ENCODE assay signal across 22 mouse cellular contexts in the genomic region with DNA sequence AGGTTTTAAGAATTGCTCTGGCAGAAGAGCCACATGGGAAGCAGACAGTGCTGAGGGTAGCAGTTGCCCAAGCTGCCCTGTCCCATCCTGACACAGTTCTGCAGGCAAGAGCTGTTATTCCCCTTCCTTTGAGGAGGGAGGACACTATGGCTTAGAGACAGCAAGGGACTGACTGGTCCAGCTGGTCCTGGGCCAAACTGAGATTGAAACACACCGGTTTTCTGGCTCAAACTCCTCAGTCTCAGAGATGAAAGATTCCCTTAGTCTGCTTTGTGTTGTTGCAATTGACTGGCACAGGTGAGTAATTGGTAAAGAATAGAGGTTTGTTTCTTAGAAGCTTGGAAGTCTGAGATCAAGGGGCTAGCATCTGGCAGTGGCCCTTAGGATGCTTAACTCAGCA. TPM values are rescaled to one million over a fixed set of nuclear protein-coding genes. Genes with fewer than 3 reads are reported as not detected.
A peak's percentile ranks its signal among the peaks of the same experiment; 100 is the strongest.
DNase-seq lines count a peak whose midpoint lies in the region; ATAC-seq and TF ChIP-seq lines count a peak whose summit lies in the region.
"Had no signal": no experiment of that assay in that cellular context is flagged by ENCODE, and none has a peak within 500 bp of the region (broad histone marks: within the 10 kb centered on the region; RNA-seq: fewer than 3 reads in every experiment).

No protein-coding gene starts in this region.

- no peaks in the 10 kb centered on the region for H3K27me3 ChIP-seq in midbrain, postnatal 0 days (ENCODE audit: insufficient read depth, low read length)
- no peaks in the 10 kb centered on the region for H3K27me3 ChIP-seq in midbrain, embryonic 13.5 days
- H3K27me3 ChIP-seq in hindbrain, embryonic 12.5 days: no peaks in the 10 kb centered on the region
- H3K27me3 ChIP-seq: kidney, embryonic 15.5 days had no signal

- WGBS in midbrain, postnatal 0 days: 57% methylated on average over 1 of the region's 1 CpGs
- WGBS in midbrain, embryonic 13.5 days: 76% methylated on average over 1 of the region's 1 CpGs
- WGBS in hindbrain, embryonic 12.5 days: 83% methylated on average over 1 of the region's 1 CpGs

- H3K4me3 ChIP-seq in midbrain, postnatal 0 days (ENCODE audit: low read depth, low read length): no peak overlapping the region
- no peak overlapping the region for H3K4me3 ChIP-seq in midbrain, embryonic 13.5 days (replicated peaks)
- no peak overlapping the region for H3K4me3 ChIP-seq in hindbrain, embryonic 12.5 days
- H3K4me3 ChIP-seq: gastrocnemius, adult 2 months; hindbrain, embryonic 10.5 days; kidney, embryonic 15.5 days had no signal

- H3K4me2 ChIP-seq in midbrain, postnatal 0 days (ENCODE audit: low read depth, low read length, poor library complexity, severe bottlenecking): no peak overlapping the region
- H3K4me2 ChIP-seq in midbrain, embryonic 13.5 days (replicated peaks): no peak overlapping the region
- H3K4me2 ChIP-seq in hindbrain, embryonic 12.5 days (replicated peaks): no peak overlapping the region
- H3K4me2 ChIP-seq: heart, embryonic 11.5 days; kidney, embryonic 15.5 days had no signal

- H3K27ac ChIP-seq in midbrain, postnatal 0 days (ENCODE audit: low read depth, low read length): no peak overlapping the region
- no peak overlapping the region for H3K27ac ChIP-seq in midbrain, embryonic 13.5 days
- H3K27ac ChIP-seq in hindbrain, embryonic 12.5 days: no peak overlapping the region
- H3K27ac ChIP-seq: gastrocnemius, adult 2 months; hindbrain, embryonic 10.5 days; hindbrain, postnatal 0 days; kidney, embryonic 15.5 days; macrophage had no signal

- TF ChIP-seq CTCF in midbrain, postnatal 0 days (IDR thresholded peaks at IDR 0.05): no peak

- no peaks in the 10 kb centered on the region for H3K4me1 ChIP-seq in midbrain, postnatal 0 days (ENCODE audit: insufficient read depth, low read length)
- H3K4me1 ChIP-seq in midbrain, embryonic 13.5 days (replicated peaks): peaks cover 13% of the 10 kb centered on the region; the same call in 1 of the 2 replicates
- H3K4me1 ChIP-seq in hindbrain, embryonic 12.5 days: peaks cover 14% of the 10 kb centered on the region

- no peak for ATAC-seq in midbrain, postnatal 0 days (ENCODE audit: low FRiP score)
- ATAC-seq in midbrain, embryonic 13.5 days: no peak
- ATAC-seq in hindbrain, embryonic 12.5 days (ENCODE audit: low FRiP score): no peak
- ATAC-seq: activated CD4-positive, CD25-positive, alpha-beta regulatory T cell, adult 4 months; hindbrain, postnatal 0 days; intestine, embryonic 16.5 days; liver, postnatal 0 days; lung, postnatal 0 days; midbrain, embryonic 16.5 days had no signal

- peaks cover 15% of the 10 kb centered on the region; the same call in 1 of the 2 replicates for H3K36me3 ChIP-seq in midbrain, postnatal 0 days (ENCODE audit: insufficient read depth, low read length)
- peaks cover 42% of the 10 kb centered on the region for H3K36me3 ChIP-seq in midbrain, embryonic 13.5 days
- H3K36me3 ChIP-seq in hindbrain, embryonic 12.5 days: peaks cover 38% of the 10 kb centered on the region

- no peak overlapping the region for H3K9ac ChIP-seq in midbrain, postnatal 0 days (replicated peaks; ENCODE audit: low read length, poor library complexity, severe bottlenecking)
- no peak overlapping the region for H3K9ac ChIP-seq in midbrain, embryonic 13.5 days (replicated peaks)
- no peak overlapping the region for H3K9ac ChIP-seq in hindbrain, embryonic 12.5 days
- H3K9ac ChIP-seq: kidney, embryonic 15.5 days; liver, postnatal 0 days had no signal

- no peaks in the 10 kb centered on the region for H3K9me3 ChIP-seq in midbrain, postnatal 0 days (ENCODE audit: low read length)
- H3K9me3 ChIP-seq in midbrain, embryonic 13.5 days: no peaks in the 10 kb centered on the region
- H3K9me3 ChIP-seq in hindbrain, embryonic 12.5 days (replicated peaks): no peaks in the 10 kb centered on the region
- H3K9me3 ChIP-seq: hindbrain, embryonic 10.5 days; kidney, embryonic 15.5 days had no signal

- peak; percentile 45 for DNase-seq in midbrain, postnatal 0 days (ENCODE audit: low spot score)
- peak; percentile 45 for DNase-seq in cerebellum, adult 11-12 months
- DNase-seq in cerebellum, postnatal 10 days: peak; percentile 90 to 92
- DNase-seq in spleen, postnatal 14 days (ENCODE audit: low spot score in 2 of 2): no peak
- no peak for DNase-seq in thymus, postnatal 14 days
- DNase-seq: adrenal gland, postnatal 25 days; gastrocnemius, adult 2 months; kidney, postnatal 4 days; liver, postnatal 0 days; right cerebral cortex, postnatal 4 days; thymus, adult 2 months had no signal

RNA-seq across cellular contexts. Expression of a gene that starts 23.3 kb away (rescaled TPM):
- total RNA-seq in midbrain, postnatal 0 days (2014; rRNA removed): 46.4 and 47.5 TPM in 2 replicates
- 8.6 and 8.7 TPM in 2 replicates for polyA plus RNA-seq in midbrain, postnatal 0 days (2015; fragmentation: Nextera tagmentation; extraction: Ambion mirVana)
- 22.5 and 25.3 TPM in 2 replicates for polyA plus RNA-seq in midbrain, embryonic 13.5 days (2015; fragmentation: Nextera tagmentation; extraction: Ambion mirVana)
- 29.5 and 31.7 TPM in 2 replicates for polyA plus RNA-seq in hindbrain, embryonic 12.5 days (2016; fragmentation: Nextera tagmentation; extraction: Ambion mirVana)

Comparison
In these comparisons a context has a peak if more than half of its experiments do, and no peak if none do; other contexts are left out.
1. DNase-seq: peak in midbrain, postnatal 0 days (single experiment), cerebellum, adult 11-12 months (single experiment) and cerebellum, postnatal 10 days (2 of 2); none in spleen, postnatal 14 days (0 of 2) and thymus, postnatal 14 days (single experiment).